11 mouse cellular contexts compared by ENCODE assay signal in the genomic region with DNA sequence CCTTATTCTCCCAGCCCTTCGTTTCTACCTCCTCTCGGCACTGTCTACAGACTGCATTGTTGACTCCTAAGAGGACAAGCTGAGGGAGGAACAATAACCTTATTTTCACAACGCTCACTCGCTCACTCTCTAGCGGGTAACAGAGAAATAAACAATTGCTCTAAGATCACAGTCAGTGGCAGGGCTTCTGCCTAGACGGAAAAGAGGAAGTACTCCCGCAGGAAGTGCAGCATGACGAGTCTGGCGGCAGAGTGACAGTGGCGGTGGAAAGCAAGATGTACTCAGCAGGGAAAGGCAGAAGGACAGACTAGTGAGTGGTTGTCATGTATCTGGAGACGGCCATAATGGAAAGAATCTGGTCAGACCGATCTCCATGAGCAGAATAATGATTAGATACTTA.
DNase-seq lines count a peak whose midpoint lies in the region; ATAC-seq and TF ChIP-seq lines count a peak whose summit lies in the region.
"Had no signal": no experiment of that assay in that cellular context is flagged by ENCODE, and none has a peak within 500 bp of the region (broad histone marks: within the 10 kb centered on the region; RNA-seq: fewer than 3 reads in every experiment).

No protein-coding gene starts in this region.

- TF ChIP-seq CTCF in heart, postnatal 0 days (IDR thresholded peaks at IDR 0.05; ENCODE audit: low read depth), result no peak
- no peak for TF ChIP-seq CTCF in forebrain, postnatal 0 days (IDR thresholded peaks at IDR 0.05; ENCODE audit: low read depth)

- 0 out of 2 replicates have a peak overlapping the region, but pooled peaks have one; percentile 9 for H3K4me2 ChIP-seq in heart, postnatal 0 days (ENCODE audit: low read depth, low read length)
- H3K4me2 ChIP-seq in lung, embryonic 15.5 days, result peak overlapping the region; percentile 33
- no peak overlapping the region for H3K4me2 ChIP-seq in forebrain, postnatal 0 days (ENCODE audit: low read depth)
- H3K4me2 ChIP-seq: limb, embryonic 13.5 days had no signal

- H3K9ac ChIP-seq in heart, postnatal 0 days (replicated peaks; ENCODE audit: low read depth, low read length), result no peak overlapping the region
- no peak overlapping the region for H3K9ac ChIP-seq in lung, embryonic 15.5 days
- H3K9ac ChIP-seq in forebrain, postnatal 0 days, result no peak overlapping the region
- H3K9ac ChIP-seq: limb, embryonic 13.5 days had no signal

- no peak for ATAC-seq in heart, postnatal 0 days (ENCODE audit: insufficient read depth, low read depth)
- peak; percentile 31; the same call in 1 of the 2 replicates for ATAC-seq in lung, embryonic 15.5 days (ENCODE audit: borderline replicate concordance, extremely low read depth, low FRiP score, low TSS enrichment)
- ATAC-seq in forebrain, postnatal 0 days, result no peak
- ATAC-seq: Patski had no signal

- H3K27me3 ChIP-seq in heart, postnatal 0 days (ENCODE audit: control insufficient read depth, insufficient read depth, low read length), result no peaks in the 10 kb centered on the region
- H3K27me3 ChIP-seq in lung, embryonic 15.5 days, result no peaks in the 10 kb centered on the region
- no peaks in the 10 kb centered on the region for H3K27me3 ChIP-seq in forebrain, postnatal 0 days (ENCODE audit: insufficient read depth, low read length)
- H3K27me3 ChIP-seq: limb, embryonic 13.5 days; Patski had no signal

- no peak for TF ChIP-seq EP300 in heart, postnatal 0 days (IDR thresholded peaks at IDR 0.05; ENCODE audit: low read depth)

- no peaks in the 10 kb centered on the region for H3K4me1 ChIP-seq in heart, postnatal 0 days (ENCODE audit: control insufficient read depth, insufficient read depth)
- no peaks in the 10 kb centered on the region for H3K4me1 ChIP-seq in lung, embryonic 15.5 days
- peaks cover 3% of the 10 kb centered on the region; the same call in 1 of the 2 replicates for H3K4me1 ChIP-seq in forebrain, postnatal 0 days (ENCODE audit: insufficient read depth)

- peak; percentile 90 for DNase-seq in heart, adult 11 months
- DNase-seq in heart, postnatal 4 days, result no peak
- DNase-seq in c-Kit-positive CD71-negative TER-119-negative erythroid progenitor cells, embryonic 14.5 days (ENCODE audit: low read depth), result peak; percentile 35
- no peak for DNase-seq in heart, postnatal 0 days (ENCODE audit: low spot score)
- DNase-seq in thymus, postnatal 25 days, result no peak
- DNase-seq in spleen, postnatal 36 days (ENCODE audit: low spot score in 2 of 2), result no peak
- DNase-seq in forebrain, postnatal 0 days, result no peak
- DNase-seq: embryo, embryonic 11 days had no signal

- no peaks in the 10 kb centered on the region for H3K9me3 ChIP-seq in heart, postnatal 0 days (replicated peaks; ENCODE audit: control insufficient read depth, low read length)
- H3K9me3 ChIP-seq in lung, embryonic 15.5 days, result no peaks in the 10 kb centered on the region
- H3K9me3 ChIP-seq in forebrain, postnatal 0 days (ENCODE audit: low read length), result no peaks in the 10 kb centered on the region
- H3K9me3 ChIP-seq: limb, embryonic 13.5 days had no signal

- no peak overlapping the region for H3K4me3 ChIP-seq in heart, postnatal 0 days (ENCODE audit: low read depth, low read length)
- H3K4me3 ChIP-seq in lung, embryonic 15.5 days, result no peak overlapping the region
- H3K4me3 ChIP-seq in forebrain, postnatal 0 days (ENCODE audit: low read depth, low read length), result no peak overlapping the region
- H3K4me3 ChIP-seq: limb, embryonic 13.5 days had no signal

- 65% methylated on average over 12 of the region's 12 CpGs for WGBS in heart, postnatal 0 days
- WGBS in lung, embryonic 15.5 days, result 41% methylated on average over 12 of the region's 12 CpGs
- 75% methylated on average over 12 of the region's 12 CpGs for WGBS in forebrain, postnatal 0 days

- H3K36me3 ChIP-seq in heart, postnatal 0 days (replicated peaks; ENCODE audit: control insufficient read depth, insufficient read depth, low read length), result no peaks in the 10 kb centered on the region
- H3K36me3 ChIP-seq in lung, embryonic 15.5 days, result no peaks in the 10 kb centered on the region
- no peaks in the 10 kb centered on the region for H3K36me3 ChIP-seq in forebrain, postnatal 0 days (ENCODE audit: insufficient read depth)
- H3K36me3 ChIP-seq: limb, embryonic 13.5 days had no signal

- H3K27ac ChIP-seq in heart, postnatal 0 days (ENCODE audit: low read depth), result no peak overlapping the region
- no peak overlapping the region for H3K27ac ChIP-seq in lung, embryonic 15.5 days
- H3K27ac ChIP-seq in forebrain, postnatal 0 days (ENCODE audit: low read depth, low read length), result no peak overlapping the region
- H3K27ac ChIP-seq: limb, embryonic 13.5 days had no signal

Comparison
In these comparisons a context has a peak if more than half of its experiments do, and no peak if none do; other contexts are left out.
1. DNase-seq: peak in heart, adult 11 months (single experiment) and c-Kit-positive CD71-negative TER-119-negative erythroid progenitor cells, embryonic 14.5 days (single experiment); none in heart, postnatal 4 days (single experiment), heart, postnatal 0 days (single experiment), thymus, postnatal 25 days (single experiment), spleen, postnatal 36 days (0 of 2) and forebrain, postnatal 0 days (single experiment).